Mouse (Mus musculus): Measurements from ENCODE around the gene Scai.
"Not testable (repeated sequence)": the region's sequence is repeated elsewhere in the genome, so short reads cannot be mapped to it uniquely, and the experiment has no call there.

Gene Scai

GRCm38 (mm10) chr2:39190561-39191056, at the start of gene Scai:
TSS of gene Scai (minus strand) at chr2:39190734.
- DNase-seq (ENCODE audit: low spot score) = peak; percentile 96

- no peak for DNase-seq (ENCODE audit: low spot score)
Observed at GRCm38 (mm10) chr2:39226731-39227130, 36.2 kb upstream of the Scai start.

- DNase-seq (ENCODE audit: low spot score) = peak; percentile 87
Observed at GRCm38 (mm10) chr2:39226019-39226640, 35.6 kb upstream of the Scai start, which contains the start of gene Ppp6c. TSS of gene Ppp6c (minus strand) at chr2:39226451.

GRCm38 (mm10) chr2:39225331-39226018, 34.9 kb upstream of the Scai start:
- not testable (repeated sequence) for DNase-seq (ENCODE audit: low spot score)

GRCm38 (mm10) chr2:39224621-39225020, 34.1 kb upstream of the Scai start:
- no peak for DNase-seq (ENCODE audit: low spot score)

- no peak for DNase-seq (ENCODE audit: low spot score)
Observed at GRCm38 (mm10) chr2:39220010-39220409, 29.5 kb upstream of the Scai start.

- no peak for DNase-seq (ENCODE audit: low spot score)
Observed at GRCm38 (mm10) chr2:39219034-39219433, 28.5 kb upstream of the Scai start.

GRCm38 (mm10) chr2:39217150-39217549, 26.6 kb upstream of the Scai start:
- DNase-seq (ENCODE audit: low spot score) = no peak

- DNase-seq (ENCODE audit: low spot score) = no peak
Observed at GRCm38 (mm10) chr2:39210738-39211137, 20.2 kb upstream of the Scai start.

- no peak for DNase-seq (ENCODE audit: low spot score)
Observed at GRCm38 (mm10) chr2:39203359-39203758, 12.8 kb upstream of the Scai start.

GRCm38 (mm10) chr2:39194809-39195208, 4.3 kb upstream of the Scai start:
- DNase-seq (ENCODE audit: low spot score) = no peak

- DNase-seq (ENCODE audit: low spot score) = no peak
Observed at GRCm38 (mm10) chr2:39189961-39190560, 473 bp downstream of the Scai start.

GRCm38 (mm10) chr2:39185942-39186341, 4.6 kb downstream of the Scai start:
- no peak for DNase-seq (ENCODE audit: low spot score)

GRCm38 (mm10) chr2:39183587-39183986, 6.9 kb downstream of the Scai start:
- DNase-seq (ENCODE audit: low spot score) = no peak

GRCm38 (mm10) chr2:39160996-39161395, 29.5 kb downstream of the Scai start:
- DNase-seq (ENCODE audit: low spot score) = no peak

- no peak for DNase-seq (ENCODE audit: low spot score)
Observed at GRCm38 (mm10) chr2:39157916-39158315, 32.6 kb downstream of the Scai start.

- no peak for DNase-seq (ENCODE audit: low spot score)
Observed at GRCm38 (mm10) chr2:39156821-39157220, 33.7 kb downstream of the Scai start.

GRCm38 (mm10) chr2:39150943-39151342, 39.6 kb downstream of the Scai start:
- no peak for DNase-seq (ENCODE audit: low spot score)

- DNase-seq (ENCODE audit: low spot score) = no peak
Observed at GRCm38 (mm10) chr2:39148075-39148474, 42.5 kb downstream of the Scai start.

GRCm38 (mm10) chr2:39146469-39146868, 44.1 kb downstream of the Scai start:
- no peak for DNase-seq (ENCODE audit: low spot score)

GRCm38 (mm10) chr2:39142357-39142948, 48.1 kb downstream of the Scai start:
- DNase-seq (ENCODE audit: low spot score) = no peak

- no peak for DNase-seq (ENCODE audit: low spot score)
Observed at GRCm38 (mm10) chr2:39140586-39141455, 49.7 kb downstream of the Scai start.
